Mouse (Mus musculus): ENCODE data around the gene Ccdc85b.

Gene Ccdc85b

GRCm38 (mm10) chr19:5424782-5425741, 32.6 kb downstream of the Ccdc85b start, which contains the start of the genes Drap1 and AI837181:
Gene Drap1, minus strand, starts transcription at chr19:5424979.
Gene AI837181, plus strand, starts transcription at chr19:5425144.
- peak; percentile 90 to 93 for DNase-seq (ENCODE audit: low spot score in 2 of 2)

GRCm38 (mm10) chr19:5424092-5424781, 33.5 kb downstream of the Ccdc85b start:
- peak in 1 of 2 experiments; percentile 71 for DNase-seq (ENCODE audit: low spot score in 2 of 2)

GRCm38 (mm10) chr19:5423561-5423960, 34.1 kb downstream of the Ccdc85b start:
- no peak for DNase-seq (ENCODE audit: low spot score in 2 of 2)

- no peak for DNase-seq (ENCODE audit: low spot score in 2 of 2)
Observed at GRCm38 (mm10) chr19:5422895-5423443, 34.7 kb downstream of the Ccdc85b start.

GRCm38 (mm10) chr19:5422267-5422666, 35.4 kb downstream of the Ccdc85b start:
- DNase-seq (ENCODE audit: low spot score in 2 of 2), result no peak

- DNase-seq (ENCODE audit: low spot score in 2 of 2), result no peak
Observed at GRCm38 (mm10) chr19:5421784-5422183, 35.9 kb downstream of the Ccdc85b start.

GRCm38 (mm10) chr19:5420579-5420978, 37.1 kb downstream of the Ccdc85b start:
- DNase-seq (ENCODE audit: low spot score in 2 of 2), result no peak

- no peak for DNase-seq (ENCODE audit: low spot score in 2 of 2)
Observed at GRCm38 (mm10) chr19:5419630-5420029, 38.1 kb downstream of the Ccdc85b start.

GRCm38 (mm10) chr19:5418750-5419466, 38.8 kb downstream of the Ccdc85b start:
- no peak for DNase-seq (ENCODE audit: low spot score in 2 of 2)

- DNase-seq (ENCODE audit: low spot score in 2 of 2), result no peak
Observed at GRCm38 (mm10) chr19:5414534-5414957, 43.1 kb downstream of the Ccdc85b start.

GRCm38 (mm10) chr19:5413840-5414239, 43.9 kb downstream of the Ccdc85b start:
- no peak for DNase-seq (ENCODE audit: low spot score in 2 of 2)

- DNase-seq (ENCODE audit: low spot score in 2 of 2), result no peak
Observed at GRCm38 (mm10) chr19:5411961-5412360, 45.7 kb downstream of the Ccdc85b start.

GRCm38 (mm10) chr19:5410641-5411040, 47.1 kb downstream of the Ccdc85b start:
- DNase-seq (ENCODE audit: low spot score in 2 of 2), result no peak

GRCm38 (mm10) chr19:5409068-5409467, 48.6 kb downstream of the Ccdc85b start:
- no peak for DNase-seq (ENCODE audit: low spot score in 2 of 2)

- DNase-seq (ENCODE audit: low spot score in 2 of 2), result no peak
Observed at GRCm38 (mm10) chr19:5408057-5409001, 49.4 kb downstream of the Ccdc85b start.

GRCm38 (mm10) chr19:5407133-5407532, 50.6 kb downstream of the Ccdc85b start:
- peak; percentile 40 to 45 for DNase-seq (ENCODE audit: low spot score in 2 of 2)

- peak; percentile 20 to 66 for DNase-seq (ENCODE audit: low spot score in 2 of 2)
Observed at GRCm38 (mm10) chr19:5406531-5407126, 51.1 kb downstream of the Ccdc85b start.

- no peak for DNase-seq (ENCODE audit: low spot score in 2 of 2)
Observed at GRCm38 (mm10) chr19:5405924-5406323, 51.8 kb downstream of the Ccdc85b start.
